Mouse (Mus musculus): ENCODE data around the gene Hbb-bh2. TPM values are rescaled to one million over a fixed set of nuclear protein-coding genes. Genes with fewer than 3 reads are reported as not detected.
"Not testable (repeated sequence)": the region's sequence is repeated elsewhere in the genome, so short reads cannot be mapped to it uniquely, and the experiment has no call there.

The Hbb-bh2 gene
- total RNA-seq (2015; ENCODE audit: low replicate concordance), result not detected in 2 replicates
- not detected in 2 replicates for total RNA-seq (2017; ENCODE audit: low replicate concordance)

DNA sequence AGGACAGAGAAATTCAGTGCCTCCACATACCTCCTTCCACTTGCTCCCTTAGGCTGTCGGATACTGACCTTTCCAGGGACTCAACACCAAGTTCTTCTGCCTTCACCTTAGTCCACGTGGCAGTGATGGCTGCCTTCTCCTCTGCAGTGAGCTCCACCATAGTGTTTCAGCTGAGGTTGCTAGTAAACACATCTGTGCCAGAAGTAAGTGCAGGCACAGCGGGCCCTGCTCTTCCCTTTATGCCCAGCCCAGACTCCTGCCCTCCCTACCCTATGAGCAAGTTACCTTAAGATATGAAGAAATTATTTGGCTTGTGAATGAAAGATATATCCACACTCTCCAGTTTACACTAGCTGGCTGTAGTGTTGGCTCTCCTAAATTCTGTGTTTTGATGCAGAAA, at the start of gene Hbb-bh2:
Gene Hbb-bh2, minus strand, starts transcription at position 253 of the 400 bp plus-strand sequence.
- peak; percentile 57 for ATAC-seq (replicated peaks; ENCODE audit: low FRiP score, poor library complexity, severe bottlenecking)

DNA sequence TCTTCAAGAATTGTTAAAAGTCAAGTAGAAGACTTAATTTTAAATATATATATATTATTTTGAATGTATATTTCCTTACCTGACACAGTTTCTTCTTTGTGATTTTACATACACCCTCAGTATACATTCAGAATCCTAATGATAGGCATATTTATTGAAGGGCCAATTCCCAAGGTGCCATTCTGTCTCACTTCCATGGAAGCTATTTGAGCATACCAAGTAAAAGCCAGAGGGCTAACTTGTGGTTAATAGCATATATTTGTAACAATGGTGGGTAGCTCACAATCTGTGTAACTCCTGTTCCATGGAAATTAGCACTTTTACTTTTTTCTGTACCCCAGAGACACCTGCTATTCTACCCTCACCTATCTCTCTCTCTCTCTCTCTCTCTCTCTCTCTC, 45.8 kb upstream of the Hbb-bh2 start, which contains the start of gene Olfr66:
Gene Olfr66, minus strand, starts transcription at position 101 of the 400 bp plus-strand sequence.
- no peak for ATAC-seq (replicated peaks; ENCODE audit: low FRiP score, poor library complexity, severe bottlenecking)

DNA sequence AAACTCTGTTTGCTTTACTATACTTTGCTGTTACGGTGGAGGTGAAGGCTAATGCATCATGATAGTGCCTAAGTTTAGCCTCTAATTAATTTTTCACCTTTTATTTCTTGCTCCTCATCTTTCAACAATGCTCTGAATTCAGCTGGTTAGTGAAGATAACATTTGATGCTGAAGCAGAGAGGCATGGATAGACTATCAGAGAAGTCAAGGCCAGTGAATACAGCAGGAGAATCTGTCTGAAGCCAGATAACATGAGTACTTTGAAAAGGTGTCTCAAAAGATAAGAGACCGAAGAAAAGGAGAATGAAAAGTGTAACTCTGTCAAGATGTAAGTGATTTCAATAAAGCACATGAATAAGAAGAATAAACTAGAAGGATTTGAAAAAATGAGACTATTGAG, 36.8 kb upstream of the Hbb-bh2 start:
- peak; percentile 81 for ATAC-seq (replicated peaks; ENCODE audit: low FRiP score, poor library complexity, severe bottlenecking)

DNA sequence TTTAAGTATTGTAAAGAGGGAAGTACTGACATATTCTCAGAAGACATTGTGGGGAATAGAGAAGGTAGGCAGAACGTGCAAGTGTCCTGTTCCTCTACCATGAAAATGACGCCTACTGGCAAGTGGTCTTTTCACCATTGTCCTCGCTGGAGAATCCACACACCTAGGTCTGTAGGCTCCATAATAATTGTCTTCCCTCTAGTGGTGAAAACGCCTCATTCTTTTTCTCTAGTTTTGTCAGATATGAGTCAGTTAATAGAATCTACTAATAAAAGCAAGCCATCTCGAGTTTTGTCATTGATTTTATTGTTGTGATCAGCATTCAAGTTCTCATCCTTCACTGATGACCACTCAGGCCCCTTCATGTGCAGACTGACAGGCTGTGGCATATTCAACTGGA, 34.1 kb upstream of the Hbb-bh2 start:
- ATAC-seq (replicated peaks; ENCODE audit: low FRiP score, poor library complexity, severe bottlenecking), result 0 out of 2 replicates have a peak, but pooled peaks have one; percentile 20

DNA sequence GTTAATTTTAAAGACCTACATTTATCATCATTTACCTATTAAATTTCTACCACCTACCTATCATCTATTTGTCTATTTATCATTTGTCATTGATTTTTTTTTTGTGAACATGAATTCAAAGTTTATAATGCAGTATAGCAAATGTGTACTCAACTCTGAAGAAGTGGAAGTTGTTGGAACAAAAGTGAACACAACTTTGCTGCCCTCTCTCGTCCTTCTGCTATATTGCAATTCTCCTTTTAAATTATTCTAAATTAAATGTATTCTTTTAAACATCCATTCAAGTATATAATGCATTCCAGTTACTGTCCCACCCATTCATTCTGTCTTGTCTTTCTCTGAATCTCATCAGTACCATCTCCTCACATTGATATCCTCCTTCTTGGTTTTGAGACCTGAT, 32.7 kb upstream of the Hbb-bh2 start:
- ATAC-seq (replicated peaks; ENCODE audit: low FRiP score, poor library complexity, severe bottlenecking), result 0 out of 2 replicates have a peak, but pooled peaks have one; percentile 16

DNA sequence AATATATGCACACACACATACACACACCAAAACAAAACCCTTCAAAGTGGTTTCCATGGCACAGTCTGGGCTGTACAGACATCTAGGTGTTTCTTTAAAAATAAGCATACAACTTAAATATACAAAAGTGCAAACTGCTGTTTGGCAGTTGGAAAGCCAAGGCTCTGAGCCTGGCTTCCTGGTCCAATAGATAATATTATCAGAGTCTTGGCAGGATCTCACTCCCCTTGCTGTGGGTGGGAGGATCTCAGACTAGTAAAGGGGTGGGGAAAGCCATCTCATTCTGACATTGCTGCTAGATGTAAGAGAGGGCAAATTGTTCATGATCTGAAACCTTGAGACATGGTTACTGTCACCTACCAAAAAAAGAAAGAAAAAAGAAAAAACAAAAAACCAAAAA, 30.3 kb upstream of the Hbb-bh2 start:
- ATAC-seq (replicated peaks; ENCODE audit: low FRiP score, poor library complexity, severe bottlenecking), result peak; percentile 83

DNA sequence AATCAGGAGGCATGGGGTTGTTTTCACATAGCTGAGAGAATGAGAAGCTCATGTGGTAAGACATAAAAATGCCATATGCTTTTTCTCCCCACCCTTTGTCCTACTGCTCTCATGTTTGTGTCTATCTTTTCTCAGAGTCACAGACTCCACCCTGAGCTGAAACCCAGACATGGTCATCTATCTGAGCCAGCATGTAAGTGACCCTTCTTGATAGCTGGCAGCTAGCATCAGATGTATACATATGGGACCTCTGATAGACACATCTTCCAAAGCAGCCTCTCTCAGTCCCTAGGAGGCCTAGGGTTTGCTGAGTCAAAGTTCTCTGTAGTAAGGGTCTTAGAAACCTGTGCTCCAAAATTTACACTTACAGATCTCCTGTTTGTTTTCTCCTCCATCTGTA, 25.4 kb upstream of the Hbb-bh2 start:
- peak; percentile 75 for ATAC-seq (replicated peaks; ENCODE audit: low FRiP score, poor library complexity, severe bottlenecking)

DNA sequence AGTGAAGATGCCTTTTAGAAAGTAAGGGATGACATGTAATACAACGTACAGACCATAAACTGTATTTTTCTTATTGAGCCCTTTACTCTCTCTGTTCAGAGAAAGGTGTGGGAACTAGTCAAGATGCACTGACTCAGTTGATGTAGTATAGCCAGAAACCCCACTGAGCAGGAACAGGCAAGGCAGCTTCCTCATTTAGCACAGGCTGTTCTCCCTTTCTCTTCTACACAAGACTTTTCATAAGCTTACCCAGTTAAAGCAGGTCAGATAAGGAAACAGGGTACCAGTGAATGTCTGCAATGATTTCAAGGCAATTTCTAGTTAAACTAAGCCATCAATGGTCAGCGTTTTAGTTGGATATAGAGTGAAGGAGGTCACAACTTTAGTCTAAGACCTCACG, 21.2 kb upstream of the Hbb-bh2 start:
- no peak for ATAC-seq (replicated peaks; ENCODE audit: low FRiP score, poor library complexity, severe bottlenecking)

DNA sequence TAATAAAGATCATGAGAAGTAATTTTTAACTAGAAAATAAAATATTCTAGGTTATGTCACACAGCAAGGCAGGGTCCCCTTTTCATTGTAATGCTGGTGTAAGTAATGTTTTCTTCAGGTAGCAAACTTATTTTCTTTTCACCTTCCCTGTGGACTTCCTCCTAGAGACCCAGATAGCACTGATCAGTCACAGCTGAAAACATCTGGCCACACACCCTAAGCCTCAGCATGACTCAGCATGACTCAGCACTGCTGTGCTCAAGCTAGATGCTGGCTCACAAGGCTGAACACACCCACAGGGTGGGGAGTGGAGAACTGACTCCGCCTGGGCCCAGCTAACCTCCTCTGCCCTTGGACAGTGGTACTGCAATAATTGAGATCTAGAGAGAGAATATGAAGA, 20.5 kb upstream of the Hbb-bh2 start:
- ATAC-seq (replicated peaks; ENCODE audit: low FRiP score, poor library complexity, severe bottlenecking), result peak; percentile 67

DNA sequence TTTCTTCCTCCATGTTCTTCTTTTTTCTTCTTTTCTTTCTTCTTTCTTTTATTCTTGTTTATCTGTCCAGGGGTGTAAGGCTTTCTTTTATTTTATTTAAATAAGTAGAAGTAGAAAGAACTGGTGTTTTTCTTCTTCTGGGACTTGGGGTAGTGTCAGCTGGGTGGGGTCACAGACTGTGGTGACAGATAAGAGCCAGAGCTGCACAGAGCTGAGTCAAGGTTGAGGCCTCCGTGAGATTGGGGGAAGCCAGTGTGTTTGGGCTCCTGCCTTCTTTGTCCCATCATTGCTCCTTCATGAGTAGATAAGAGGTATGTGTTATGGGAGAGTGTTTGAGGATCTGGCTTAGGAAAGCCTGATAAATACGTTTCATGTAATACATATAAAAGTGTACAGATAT, 18.8 kb upstream of the Hbb-bh2 start:
- peak; percentile 83 for ATAC-seq (replicated peaks; ENCODE audit: low FRiP score, poor library complexity, severe bottlenecking)

DNA sequence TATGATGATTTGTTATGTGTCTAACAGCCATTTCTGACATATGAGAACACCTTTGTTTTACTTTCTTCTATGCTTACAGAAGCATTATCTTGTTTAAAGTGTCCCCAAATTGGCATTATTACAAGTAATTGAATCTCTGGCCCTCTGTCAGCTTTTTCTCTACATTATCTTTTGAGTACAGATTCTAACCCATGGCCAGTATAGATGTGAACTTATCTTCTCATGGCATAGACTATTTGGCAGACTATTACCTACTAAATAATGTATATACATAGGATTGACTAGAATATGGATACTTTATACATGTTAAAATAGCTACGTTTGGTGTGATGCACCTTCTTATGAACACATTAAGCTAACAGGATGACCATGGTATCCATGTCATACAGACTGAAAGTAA, 14.3 kb upstream of the Hbb-bh2 start:
- ATAC-seq (replicated peaks; ENCODE audit: low FRiP score, poor library complexity, severe bottlenecking), result peak; percentile 50

DNA sequence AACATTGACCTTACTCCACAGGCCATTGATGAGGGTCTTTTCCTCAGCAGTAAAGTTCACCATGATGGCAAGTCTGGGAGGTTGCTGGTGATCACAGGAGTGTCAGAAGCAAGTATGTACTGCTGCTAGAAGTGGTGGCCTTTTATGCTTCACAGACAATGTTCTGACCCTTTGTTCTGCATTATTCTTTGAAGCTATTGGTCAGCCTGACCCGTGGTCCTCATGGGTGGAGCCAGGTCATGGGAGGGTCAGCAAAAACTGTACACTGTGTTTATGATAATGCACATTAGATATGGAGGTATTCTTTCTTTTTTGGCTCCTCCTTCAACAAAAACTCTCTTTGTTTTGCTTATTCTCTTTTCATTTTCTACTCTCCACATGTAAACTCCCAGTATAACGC, 12.8 kb upstream of the Hbb-bh2 start, which contains the start of gene Hbb-y:
Gene Hbb-y, minus strand, starts transcription at position 127 of the 400 bp plus-strand sequence.
- ATAC-seq (replicated peaks; ENCODE audit: low FRiP score, poor library complexity, severe bottlenecking), result no peak

DNA sequence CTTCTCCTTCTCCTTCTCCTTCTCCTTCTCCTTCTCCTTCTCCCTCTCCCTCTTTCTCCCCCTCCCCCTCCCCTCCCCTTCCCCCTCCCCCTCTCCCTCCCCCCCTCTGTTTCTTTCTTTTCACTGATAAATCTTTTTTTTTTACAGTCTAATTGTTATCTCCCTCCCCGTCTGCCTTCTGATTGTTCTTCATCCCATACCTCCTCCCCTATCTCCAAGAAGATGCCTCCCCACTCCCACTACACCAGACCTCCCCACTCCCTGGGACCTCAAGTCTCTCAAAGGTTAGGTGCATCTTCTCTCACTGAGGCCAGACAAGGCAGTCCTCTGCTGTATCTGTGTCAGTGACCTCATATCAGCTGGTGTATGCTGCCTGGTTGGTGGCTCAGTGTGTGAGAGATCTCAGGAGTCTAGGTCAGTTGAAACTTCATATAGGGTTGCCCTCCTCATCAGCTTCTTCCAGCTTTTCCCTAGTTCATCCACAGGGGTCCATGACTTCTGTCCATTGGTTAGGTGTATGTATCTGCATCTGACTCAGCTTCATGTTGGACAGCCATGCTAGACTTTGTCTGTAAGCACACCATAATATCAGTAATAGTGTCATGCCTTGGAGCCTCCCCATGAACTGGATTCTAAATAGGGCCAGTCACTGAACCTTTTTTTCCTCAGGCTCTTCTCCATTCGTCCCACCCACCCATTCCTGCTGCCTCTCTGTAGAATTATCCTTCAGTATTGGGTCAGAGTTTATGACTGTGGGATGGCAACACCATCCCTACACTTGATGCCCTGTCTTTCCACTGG, 4.4 kb upstream of the Hbb-bh2 start:
- no peak for ATAC-seq (replicated peaks; ENCODE audit: low FRiP score, poor library complexity, severe bottlenecking)

DNA sequence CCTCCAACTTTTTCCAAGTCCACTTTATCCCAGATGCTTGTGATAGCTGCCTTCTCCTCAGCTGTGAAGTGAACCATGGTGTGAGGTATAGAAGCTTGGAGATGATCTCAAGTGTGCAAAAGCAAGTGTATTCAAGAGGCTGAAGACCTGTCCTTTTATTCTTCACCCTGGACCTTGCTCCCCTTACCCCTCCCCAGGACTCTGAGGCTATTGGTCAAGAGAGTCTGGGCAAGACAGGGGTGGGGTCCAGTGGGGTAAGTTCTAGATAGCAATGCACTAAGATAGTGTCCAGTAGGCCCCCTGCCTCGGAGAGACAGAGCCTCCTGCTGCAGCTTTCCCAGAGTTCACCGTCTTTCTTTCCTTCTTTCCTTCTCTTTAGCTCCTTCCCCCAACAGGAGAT, 2.7 kb upstream of the Hbb-bh2 start, which contains the start of gene Hbb-bh1:
Gene Hbb-bh1, minus strand, starts transcription at position 131 of the 400 bp plus-strand sequence.
- no peak for ATAC-seq (replicated peaks; ENCODE audit: low FRiP score, poor library complexity, severe bottlenecking)

DNA sequence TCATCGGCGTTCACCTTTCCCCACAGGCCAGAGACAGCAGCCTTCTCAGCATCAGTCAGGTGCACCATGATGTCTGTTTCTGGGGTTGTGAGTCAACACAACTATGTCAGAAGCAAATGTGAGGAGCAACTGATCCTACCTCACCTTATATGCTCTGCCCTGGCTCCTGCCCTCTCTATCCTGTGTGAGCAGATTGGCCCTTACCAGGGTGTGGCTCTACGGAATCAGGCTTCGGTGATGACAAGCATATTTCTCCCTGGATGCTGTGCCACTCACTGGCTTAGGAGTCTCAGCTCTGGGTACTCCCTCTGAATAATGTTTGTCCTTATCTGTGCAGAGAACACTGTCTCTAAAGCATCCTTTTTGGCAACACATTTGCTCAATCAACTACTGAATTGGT, 12.5 kb downstream of the Hbb-bh2 start, which contains the start of gene Hbb-bs:
Gene Hbb-bs, minus strand, starts transcription at position 289 of the 400 bp plus-strand sequence.
- ATAC-seq (replicated peaks; ENCODE audit: low FRiP score, poor library complexity, severe bottlenecking), result peak; percentile 70

DNA sequence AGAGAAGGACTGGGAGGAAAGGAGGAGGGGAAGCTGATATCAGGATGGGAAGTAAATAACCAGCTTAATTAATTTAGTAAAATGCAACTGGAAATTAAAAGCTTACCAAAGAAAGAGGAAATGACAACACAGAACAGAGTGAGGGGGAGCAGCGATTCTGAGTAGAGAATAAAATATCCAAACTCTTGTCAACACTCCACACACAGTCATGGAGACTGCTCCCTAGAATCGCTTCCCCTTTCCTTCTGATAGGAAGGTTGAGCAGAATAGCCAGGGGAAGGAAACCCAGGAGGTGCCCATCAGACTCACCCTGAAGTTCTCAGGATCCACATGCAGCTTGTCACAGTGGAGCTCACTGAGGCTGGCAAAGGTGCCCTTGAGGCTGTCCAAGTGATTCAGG, 13.2 kb downstream of the Hbb-bh2 start:
- ATAC-seq (replicated peaks; ENCODE audit: low FRiP score, poor library complexity, severe bottlenecking), result not testable (repeated sequence)

DNA sequence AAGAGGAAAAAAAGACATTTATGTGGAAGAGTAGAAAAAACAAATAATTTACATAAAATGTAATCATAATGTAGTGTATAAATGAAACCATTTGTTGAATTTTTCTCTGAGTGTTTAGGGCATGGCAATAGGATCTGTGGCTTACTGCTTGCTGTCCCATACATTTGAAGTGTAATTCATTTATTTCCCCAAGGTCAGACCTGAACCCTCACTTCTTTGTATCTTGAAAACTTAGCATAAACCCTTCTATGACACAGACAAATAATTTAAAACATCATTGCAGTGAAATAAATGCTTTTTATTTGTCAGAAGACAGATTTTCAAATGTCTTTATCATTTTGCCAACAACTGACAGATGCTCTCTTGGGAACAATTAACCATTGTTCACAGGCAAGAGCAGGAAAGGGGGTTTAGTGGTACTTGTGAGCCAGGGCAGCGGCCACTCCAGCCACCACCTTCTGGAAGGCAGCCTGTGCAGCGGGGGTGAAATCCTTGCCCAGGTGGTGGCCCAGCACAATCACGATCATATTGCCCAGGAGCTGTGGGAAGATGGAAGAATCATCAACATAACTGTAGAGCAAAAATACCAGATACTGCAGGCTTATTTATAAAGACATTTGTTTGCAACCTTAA, 13.9 kb downstream of the Hbb-bh2 start:
- peak; percentile 48 for ATAC-seq (replicated peaks; ENCODE audit: low FRiP score, poor library complexity, severe bottlenecking)

DNA sequence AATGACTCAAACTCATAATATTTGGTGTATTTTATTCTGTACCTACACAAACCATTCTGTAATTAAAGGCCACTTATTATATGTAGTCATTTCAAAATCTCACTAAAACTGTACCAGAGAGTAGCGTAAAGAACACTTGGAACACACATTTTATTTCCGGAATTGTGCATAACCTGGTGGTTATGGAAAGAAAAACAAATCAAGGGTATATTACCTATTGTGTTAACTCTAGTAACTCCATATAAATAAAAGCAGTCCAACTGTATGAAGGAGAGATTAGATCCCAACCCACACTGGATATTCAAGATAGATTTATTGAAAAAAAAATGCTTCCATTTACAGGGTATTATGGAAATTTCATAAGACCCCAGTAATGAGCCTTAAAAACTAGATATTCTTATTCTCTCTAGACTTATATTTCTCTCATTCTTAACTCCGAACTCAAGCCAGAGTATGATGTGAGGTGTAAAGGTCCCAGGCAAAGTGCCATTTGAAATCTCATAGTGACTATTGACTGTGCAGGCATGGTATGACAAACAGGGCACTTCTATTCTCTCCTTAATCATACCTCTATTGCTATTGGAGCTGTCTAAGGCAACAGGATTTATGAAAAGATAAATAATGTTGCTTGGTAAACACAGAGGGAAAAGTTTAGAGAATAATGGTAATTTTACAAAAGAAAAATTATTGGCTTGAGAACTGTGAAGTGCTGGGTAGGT, 14.6 kb downstream of the Hbb-bh2 start:
- ATAC-seq (replicated peaks; ENCODE audit: low FRiP score, poor library complexity, severe bottlenecking), result peak; percentile 62

DNA sequence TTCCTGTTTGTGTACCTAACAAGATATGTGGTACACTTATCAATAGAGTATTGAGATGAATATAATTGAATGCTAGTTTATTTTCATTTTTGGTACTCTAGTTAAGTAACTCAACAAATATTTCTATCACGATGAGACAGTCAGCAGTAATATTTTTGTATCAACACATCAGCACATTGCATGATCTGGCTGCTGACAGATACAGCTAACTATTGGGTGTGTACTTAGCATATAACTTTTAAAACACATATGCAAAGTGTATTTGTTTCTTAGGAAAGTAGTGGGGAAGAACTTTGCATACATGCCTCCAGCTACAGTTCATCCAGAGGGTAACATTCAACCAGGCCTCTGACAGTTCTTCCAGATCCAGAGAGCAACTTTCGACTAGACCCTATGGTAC, 15.7 kb downstream of the Hbb-bh2 start:
- no peak for ATAC-seq (replicated peaks; ENCODE audit: low FRiP score, poor library complexity, severe bottlenecking)

DNA sequence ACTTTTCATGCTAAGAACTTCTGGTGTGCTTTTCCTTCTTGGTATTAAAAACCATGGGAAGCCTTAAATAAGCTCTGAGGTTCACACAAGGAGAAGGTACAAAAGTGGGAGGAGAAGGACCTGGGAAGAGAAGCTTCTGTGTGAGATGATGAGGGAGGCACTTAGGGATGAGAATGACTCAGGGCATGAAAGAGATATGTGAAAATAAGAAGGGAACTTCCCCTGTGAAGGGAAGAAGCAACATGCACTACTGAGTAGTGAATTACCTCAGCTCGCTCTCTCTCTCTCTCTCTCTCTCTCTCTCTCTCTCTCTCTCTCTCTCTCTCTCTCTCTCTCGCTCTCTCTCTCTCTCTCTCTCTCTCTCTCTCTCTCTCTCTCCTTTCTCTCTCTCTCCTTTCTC, 25.2 kb downstream of the Hbb-bh2 start:
- not testable (repeated sequence) for ATAC-seq (replicated peaks; ENCODE audit: low FRiP score, poor library complexity, severe bottlenecking)

Measured in erythroid progenitor cell, adult 5-6 weeks (primary cell).